Mouse (Mus musculus): ENCODE measurements around the gene Kansl3. TPM values are rescaled to one million over a fixed set of nuclear protein-coding genes. Genes with fewer than 3 reads are reported as not detected.

Gene Kansl3
- 30.3 and 39.7 TPM in 2 replicates for polyA plus RNA-seq (2014; fragmentation: Nextera tagmentation; extraction: Ambion mirVana)

GRCm38 (mm10) chr1:36368969-36369645 lies at the start of gene Kansl3:
Kansl3 (minus strand) TSS chr1:36369181.
- Histone ChIP-seq H3K27me3 (ENCODE audit: control insufficient read depth, insufficient read depth, low read length) (no peaks in the 10 kb centered on the region), H3K9ac (replicated peaks; ENCODE audit: low read length) (peak within 1 kb of the TSS; percentile 86), H3K4me1 (ENCODE audit: control insufficient read depth, insufficient read depth, low read length) (peaks cover 11% of the 10 kb centered on the region), H3K4me2 (ENCODE audit: low read length) (peak within 1 kb of the TSS; percentile 78), H3K4me3 (replicated peaks; ENCODE audit: low read depth, low read length) (peak within 1 kb of the TSS; percentile 77), H3K27ac (replicated peaks; ENCODE audit: low read depth, low read length) (peak within 1 kb of the TSS; percentile 70; the same call in 1 of the 2 replicates), H3K9me3 (ENCODE audit: control insufficient read depth, low read length) (no peaks in the 10 kb centered on the region), H3K36me3 (ENCODE audit: control insufficient read depth, insufficient read depth, low read length) (peaks cover 19% of the 10 kb centered on the region)
- WGBS, result 4% methylated on average over 61 of the region's 61 CpGs
- peak; percentile 88 for ATAC-seq (ENCODE audit: low FRiP score, low TSS enrichment)
- peak; percentile 96 for DNase-seq

GRCm38 (mm10) chr1:36404531-36404930 lies 35.5 kb upstream of the Kansl3 start:
- Histone ChIP-seq H3K4me2 (ENCODE audit: low read length) (no peak overlapping the region), H3K36me3 (ENCODE audit: control insufficient read depth, insufficient read depth, low read length) (no peaks in the 10 kb centered on the region), H3K9me3 (ENCODE audit: control insufficient read depth, low read length) (no peaks in the 10 kb centered on the region), H3K4me1 (ENCODE audit: control insufficient read depth, insufficient read depth, low read length) (peaks cover 15% of the 10 kb centered on the region), H3K27ac (replicated peaks; ENCODE audit: low read depth, low read length) (no peak overlapping the region), H3K4me3 (replicated peaks; ENCODE audit: low read depth, low read length) (no peak overlapping the region), H3K27me3 (ENCODE audit: control insufficient read depth, insufficient read depth, low read length) (no peaks in the 10 kb centered on the region), H3K9ac (replicated peaks; ENCODE audit: low read length) (no peak overlapping the region)
- ATAC-seq (ENCODE audit: low FRiP score, low TSS enrichment) (no peak), DNase-seq (no peak)
- 88% methylated on average over 6 of the region's 6 CpGs for WGBS

GRCm38 (mm10) chr1:36401509-36401908 lies 32.5 kb upstream of the Kansl3 start:
- H3K36me3 ChIP-seq (ENCODE audit: control insufficient read depth, insufficient read depth, low read length), result no peaks in the 10 kb centered on the region
- H3K4me1 ChIP-seq (ENCODE audit: control insufficient read depth, insufficient read depth, low read length), result peaks cover 15% of the 10 kb centered on the region
- H3K4me3 ChIP-seq (replicated peaks; ENCODE audit: low read depth, low read length), result no peak overlapping the region
- H3K9me3 ChIP-seq (ENCODE audit: control insufficient read depth, low read length), result no peaks in the 10 kb centered on the region
- H3K27me3 ChIP-seq (ENCODE audit: control insufficient read depth, insufficient read depth, low read length), result no peaks in the 10 kb centered on the region
- DNase-seq (peak; percentile 80), ATAC-seq (ENCODE audit: low FRiP score, low TSS enrichment) (peak; percentile 27; the same call in 1 of the 2 replicates)
- WGBS, result 41% methylated on average over 4 of the region's 4 CpGs
- peak overlapping the region; percentile 62 for H3K27ac ChIP-seq (replicated peaks; ENCODE audit: low read depth, low read length)
- H3K4me2 ChIP-seq (ENCODE audit: low read length), result no peak overlapping the region
- H3K9ac ChIP-seq (replicated peaks; ENCODE audit: low read length), result no peak overlapping the region

- H3K4me3 ChIP-seq (replicated peaks; ENCODE audit: low read depth, low read length), result no peak overlapping the region
- H3K27ac ChIP-seq (replicated peaks; ENCODE audit: low read depth, low read length), result no peak overlapping the region
- H3K4me2 ChIP-seq (ENCODE audit: low read length), result no peak overlapping the region
- H3K27me3 ChIP-seq (ENCODE audit: control insufficient read depth, insufficient read depth, low read length), result no peaks in the 10 kb centered on the region
- peaks cover 11% of the 10 kb centered on the region for H3K4me1 ChIP-seq (ENCODE audit: control insufficient read depth, insufficient read depth, low read length)
- no peak for DNase-seq
- 32% methylated on average over 6 of the region's 6 CpGs for WGBS
- H3K9ac ChIP-seq (replicated peaks; ENCODE audit: low read length), result no peak overlapping the region
- ATAC-seq (ENCODE audit: low FRiP score, low TSS enrichment), result no peak
- no peaks in the 10 kb centered on the region for H3K36me3 ChIP-seq (ENCODE audit: control insufficient read depth, insufficient read depth, low read length)
- H3K9me3 ChIP-seq (ENCODE audit: control insufficient read depth, low read length), result no peaks in the 10 kb centered on the region
Measured at GRCm38 (mm10) chr1:36397041-36397440, 28.1 kb upstream of the Kansl3 start.

DNA sequence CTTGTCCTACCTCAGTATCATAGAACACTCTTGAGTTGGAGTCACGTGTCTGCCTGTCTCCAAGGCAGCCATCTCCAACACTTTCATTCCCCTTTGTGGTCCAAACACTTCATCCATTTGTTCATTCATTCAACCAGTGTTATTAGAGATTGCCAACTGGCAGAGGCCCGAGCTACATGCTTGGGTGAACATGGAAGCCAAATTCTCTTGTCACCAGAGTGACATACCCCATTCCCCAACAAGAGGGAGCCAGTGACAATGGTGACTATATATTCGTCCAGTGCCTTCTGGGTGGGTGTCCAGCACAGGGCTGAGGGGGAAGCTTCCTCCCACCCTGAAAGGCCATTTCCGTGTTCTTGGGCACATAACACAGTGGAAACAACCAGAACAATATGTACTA lies 10.6 kb upstream of the Kansl3 start:
- Histone ChIP-seq H3K27me3 (ENCODE audit: control insufficient read depth, insufficient read depth, low read length) (no peaks in the 10 kb centered on the region), H3K36me3 (ENCODE audit: control insufficient read depth, insufficient read depth, low read length) (no peaks in the 10 kb centered on the region)
- ATAC-seq (ENCODE audit: low FRiP score, low TSS enrichment), result no peak

DNA sequence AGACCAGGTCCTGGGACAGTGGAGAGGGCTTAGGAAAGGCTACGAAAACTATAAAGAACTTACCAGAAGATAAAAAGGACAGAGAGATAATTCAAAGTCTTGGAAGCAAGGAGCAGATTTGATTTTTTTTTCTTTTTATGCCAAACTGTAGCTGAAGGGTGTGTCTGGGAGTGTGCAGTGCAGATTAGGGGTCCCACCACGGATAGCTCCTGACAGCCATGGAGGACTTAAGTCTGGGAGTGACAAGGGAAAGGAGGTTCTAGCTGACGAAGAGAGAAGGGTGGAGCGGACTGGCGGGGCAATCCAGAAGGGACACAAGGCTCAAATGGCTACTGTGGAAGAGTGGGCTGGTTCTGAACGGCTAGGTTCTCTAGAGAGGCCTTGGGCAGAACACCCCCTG lies 9.9 kb upstream of the Kansl3 start:
- H3K4me2 ChIP-seq (ENCODE audit: low read length), result no peak overlapping the region
- H3K27ac ChIP-seq (replicated peaks; ENCODE audit: low read depth, low read length), result no peak overlapping the region
- ATAC-seq (ENCODE audit: low FRiP score, low TSS enrichment) (no peak), DNase-seq (no peak)
- H3K4me3 ChIP-seq (replicated peaks; ENCODE audit: low read depth, low read length), result no peak overlapping the region
- no peaks in the 10 kb centered on the region for H3K36me3 ChIP-seq (ENCODE audit: control insufficient read depth, insufficient read depth, low read length)
- no peaks in the 10 kb centered on the region for H3K27me3 ChIP-seq (ENCODE audit: control insufficient read depth, insufficient read depth, low read length)
- no peak overlapping the region for H3K9ac ChIP-seq (replicated peaks; ENCODE audit: low read length)
- 73% methylated on average over 6 of the region's 6 CpGs for WGBS
- no peaks in the 10 kb centered on the region for H3K9me3 ChIP-seq (ENCODE audit: control insufficient read depth, low read length)
- no peaks in the 10 kb centered on the region for H3K4me1 ChIP-seq (ENCODE audit: control insufficient read depth, insufficient read depth, low read length)

More for the DNA sequence above, 10.6 kb upstream of the Kansl3 start:
- H3K4me1 ChIP-seq (ENCODE audit: control insufficient read depth, insufficient read depth, low read length), result no peaks in the 10 kb centered on the region
- H3K4me3 ChIP-seq (replicated peaks; ENCODE audit: low read depth, low read length), result no peak overlapping the region
- no peak overlapping the region for H3K4me2 ChIP-seq (ENCODE audit: low read length)
- no peak overlapping the region for H3K9ac ChIP-seq (replicated peaks; ENCODE audit: low read length)
- no peak overlapping the region for H3K27ac ChIP-seq (replicated peaks; ENCODE audit: low read depth, low read length)
- no peak for DNase-seq
- H3K9me3 ChIP-seq (ENCODE audit: control insufficient read depth, low read length), result no peaks in the 10 kb centered on the region
- WGBS, result 62% methylated on average over 4 of the region's 4 CpGs

DNA sequence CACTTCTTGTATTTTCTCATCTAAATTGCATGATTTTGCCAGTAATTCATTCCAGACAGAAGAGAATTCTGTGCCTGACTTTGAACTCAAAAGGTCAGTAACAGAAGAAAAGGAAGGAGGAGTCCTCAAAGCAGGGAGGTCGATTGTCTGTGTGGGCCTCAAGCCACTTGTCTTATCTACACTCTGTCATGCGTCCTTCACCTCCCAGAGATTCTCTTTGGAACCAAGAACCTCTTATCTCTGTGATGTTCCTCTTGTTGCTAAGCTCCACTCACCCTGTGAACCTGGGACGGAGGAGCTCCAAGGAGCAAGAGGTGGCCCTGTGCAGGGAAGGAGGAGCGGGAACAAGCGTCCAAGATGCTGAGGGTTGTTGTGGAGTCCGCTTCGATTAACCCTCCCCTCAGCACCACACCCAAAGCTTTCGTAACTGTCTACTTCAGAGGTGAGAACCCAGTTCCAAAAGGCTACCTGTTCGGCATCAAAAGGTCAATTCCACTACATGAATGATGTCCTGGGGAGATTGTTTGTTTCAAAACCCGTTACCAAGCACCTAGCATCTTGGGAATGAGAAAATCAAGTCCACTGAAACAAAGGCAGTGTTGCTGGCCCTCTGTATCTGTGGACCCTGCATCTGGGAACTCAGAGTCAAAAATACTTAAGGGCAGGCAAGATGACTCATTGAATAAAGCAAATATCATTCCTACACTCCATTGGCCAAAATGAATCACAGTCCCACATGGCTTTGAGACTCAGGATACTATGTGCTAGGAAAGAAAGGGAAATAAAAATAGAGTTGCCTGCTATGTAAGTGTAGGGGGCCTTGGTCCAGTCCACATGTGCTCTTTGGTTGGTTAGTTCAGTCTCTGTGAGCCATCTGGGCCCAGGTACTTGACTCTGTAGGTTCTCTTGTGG lies 3.2 kb upstream of the Kansl3 start, which contains the start of gene Fer1l5:
TSS of gene Fer1l5 (plus strand) at position 358 of the 912 bp plus-strand sequence.
- Histone ChIP-seq H3K4me1 (ENCODE audit: control insufficient read depth, insufficient read depth, low read length) (peaks cover 11% of the 10 kb centered on the region), H3K9ac (replicated peaks; ENCODE audit: low read length) (no peak within 1 kb of the TSS), H3K4me3 (replicated peaks; ENCODE audit: low read depth, low read length) (no peak within 1 kb of the TSS), H3K27ac (replicated peaks; ENCODE audit: low read depth, low read length) (no peak within 1 kb of the TSS), H3K4me2 (ENCODE audit: low read length) (no peak within 1 kb of the TSS), H3K27me3 (ENCODE audit: control insufficient read depth, insufficient read depth, low read length) (no peaks in the 10 kb centered on the region), H3K9me3 (ENCODE audit: control insufficient read depth, low read length) (no peaks in the 10 kb centered on the region), H3K36me3 (ENCODE audit: control insufficient read depth, insufficient read depth, low read length) (no peaks in the 10 kb centered on the region)
- 83% methylated on average over 10 of the region's 10 CpGs for WGBS
- DNase-seq (no peak), ATAC-seq (ENCODE audit: low FRiP score, low TSS enrichment) (no peak)

GRCm38 (mm10) chr1:36370918-36371317 lies 1.9 kb upstream of the Kansl3 start:
- Histone ChIP-seq H3K27me3 (ENCODE audit: control insufficient read depth, insufficient read depth, low read length) (no peaks in the 10 kb centered on the region), H3K9me3 (ENCODE audit: control insufficient read depth, low read length) (no peaks in the 10 kb centered on the region), H3K9ac (replicated peaks; ENCODE audit: low read length) (no peak overlapping the region), H3K27ac (replicated peaks; ENCODE audit: low read depth, low read length) (no peak overlapping the region), H3K4me3 (replicated peaks; ENCODE audit: low read depth, low read length) (no peak overlapping the region), H3K4me1 (ENCODE audit: control insufficient read depth, insufficient read depth, low read length) (peaks cover 11% of the 10 kb centered on the region), H3K36me3 (ENCODE audit: control insufficient read depth, insufficient read depth, low read length) (0 out of 2 replicates have a peak, but pooled peaks cover 1% of the 10 kb centered on the region), H3K4me2 (ENCODE audit: low read length) (no peak overlapping the region)
- DNase-seq (no peak), ATAC-seq (ENCODE audit: low FRiP score, low TSS enrichment) (no peak)
- 83% methylated on average over 6 of the region's 6 CpGs for WGBS
